Mouse (Mus musculus) MEL (cell line): ENCODE results near the gene Creb3l2. TPM values are rescaled to one million over a fixed set of nuclear protein-coding genes. Genes with fewer than 3 reads are reported as not detected.

Experiments used
- DNase-seq: peaks from one replicate; pipeline ENCODE4 v3.0.0; 2011; ENCODE audit warnings: low read depth, low spot score
- H3K27ac ChIP-seq: 2 replicates; pipeline ENCODE4 v1.5.1; 2012; ENCODE audit warnings: low read depth, mild to moderate bottlenecking, control low read depth, low read length, moderate library complexity; ENCODE audit not compliant: control insufficient read depth
- H3K27me3 ChIP-seq, 2 experiments: fragments of 150-350 bp in 1 of 2; sonication (generic) in 1 of 2; 2 replicates each; pipeline ENCODE4 v1.6.1; 2012; ENCODE audit warnings: low read length in 2 of 2, mild to moderate bottlenecking in 2 of 2, improper control_type of control experiment in 1 of 2, moderate library complexity in 1 of 2; ENCODE audit not compliant: insufficient read depth in 2 of 2, control insufficient read depth in 1 of 2
- H3K36me3 ChIP-seq, 2 experiments: 2 replicates each; pipeline ENCODE4 v1.6.1; 2012 to 2014; ENCODE audit warnings: low read length in 2 of 2, improper control_type of control experiment in 1 of 2, inconsistent platforms in 1 of 2, mild to moderate bottlenecking in 1 of 2; ENCODE audit not compliant: insufficient read depth in 2 of 2, control insufficient read depth in 1 of 2
- H3K4me1 ChIP-seq, 2 experiments: fragments of 150-350 bp in 1 of 2; sonication (generic) in 1 of 2; 2 replicates each; pipeline ENCODE4 v1.6.1; 2012; ENCODE audit warnings: low read length in 2 of 2, improper control_type of control experiment in 1 of 2, mild to moderate bottlenecking in 1 of 2; ENCODE audit not compliant: insufficient read depth in 2 of 2, control insufficient read depth in 1 of 2
- H3K4me3 ChIP-seq, 2 experiments: fragments of 150-350 bp in 1 of 2; sonication (generic) in 1 of 2; 2 replicates each; pipeline ENCODE4 v1.5.1; 2012; ENCODE audit warnings: low read depth in 2 of 2, low read length in 2 of 2, mild to moderate bottlenecking in 2 of 2, moderate library complexity in 2 of 2, control low read depth in 1 of 2, improper control_type of control experiment in 1 of 2; ENCODE audit not compliant: control insufficient read depth in 1 of 2, insufficient read depth in 1 of 2
- H3K79me2 ChIP-seq: 2 replicates; pipeline ENCODE4 v1.6.1; 2012; ENCODE audit warnings: mild to moderate bottlenecking, low read length, moderate library complexity; ENCODE audit not compliant: control insufficient read depth, poor library complexity, insufficient read depth
- H3K9ac ChIP-seq: 2 replicates; pipeline ENCODE4 v1.6.1; 2012; ENCODE audit warnings: low read depth, mild to moderate bottlenecking, control low read depth, low read length, moderate library complexity; ENCODE audit not compliant: control insufficient read depth, poor library complexity, severe bottlenecking
- H3K9me3 ChIP-seq: fragments of 150-350 bp; sonication (generic); replicated peaks from 2 replicates; pipeline ENCODE4 v1.6.1; 2012; ENCODE audit warnings: mild to moderate bottlenecking, low read length, improper control_type of control experiment, moderate library complexity; ENCODE audit not compliant: insufficient read depth
- HCFC1 ChIP-seq: IDR thresholded peaks from 2 replicates; pipeline ENCODE4 v1.6.1; 2012; ENCODE audit warnings: low read depth, mild to moderate bottlenecking, inconsistent platforms, low read length, improper control_type of control experiment, moderate library complexity
- KAT2A ChIP-seq: conservative IDR thresholded peaks from 2 replicates; pipeline ENCODE4 v1.6.1; 2012; ENCODE audit warnings: low read depth, low read length, improper control_type of control experiment, inconsistent platforms
- MAX ChIP-seq: IDR thresholded peaks from 2 replicates; pipeline ENCODE4 v1.6.1; 2011; ENCODE audit warnings: low read length, improper control_type of control experiment
- MXI1 ChIP-seq: IDR thresholded peaks from 2 replicates; pipeline ENCODE4 v1.6.1; 2011; ENCODE audit warnings: mild to moderate bottlenecking, low read depth, low read length, improper control_type of control experiment
- POLR2AphosphoS5 ChIP-seq: IDR thresholded peaks from 2 replicates; pipeline ENCODE4 v1.6.1; 2012; ENCODE audit warnings: low read depth, borderline replicate concordance, mild to moderate bottlenecking, inconsistent platforms, low read length, moderate library complexity, mixed read lengths
- RCOR1 ChIP-seq: IDR thresholded peaks from 2 replicates; pipeline ENCODE4 v1.6.1; 2012; ENCODE audit warnings: low read depth, mild to moderate bottlenecking, inconsistent platforms, low read length, improper control_type of control experiment
- SIN3A ChIP-seq: IDR thresholded peaks from 2 replicates; pipeline ENCODE4 v1.6.1; 2012; ENCODE audit warnings: low read length, improper control_type of control experiment, inconsistent platforms
- SMC3 ChIP-seq: IDR thresholded peaks from 2 replicates; pipeline ENCODE4 v1.6.1; 2011; ENCODE audit warnings: low read depth, low read length, improper control_type of control experiment
- TAL1 ChIP-seq: IDR thresholded peaks from 2 replicates; pipeline ENCODE4 v1.6.1; 2012; ENCODE audit warnings: mild to moderate bottlenecking, inconsistent platforms, low read length, moderate library complexity, mixed read lengths
- UBTF ChIP-seq: IDR thresholded peaks from 2 replicates; pipeline ENCODE4 v1.6.1; 2012; ENCODE audit warnings: low read depth, mild to moderate bottlenecking, inconsistent platforms, low read length, improper control_type of control experiment, moderate library complexity, borderline replicate concordance; ENCODE audit not compliant: insufficient read depth
- ZKSCAN1 ChIP-seq: IDR thresholded peaks from 2 replicates; pipeline ENCODE4 v1.6.1; 2012; ENCODE audit warnings: low read depth, mild to moderate bottlenecking, inconsistent platforms, low read length, improper control_type of control experiment, moderate library complexity
- polyA plus RNA-seq, 2 experiments: library from polyadenylated mRNA; stranded (reverse) in 1 of 2; unstranded in 1 of 2; fragments of >175 nt in 1 of 2; fragments of >200 nt in 1 of 2; gene quantifications; 2 replicates each; pipeline versions ENCODE4 v1.2.1 to v1.2.4; 2012; ENCODE audit warnings: low replicate concordance in 2 of 2, low read depth in 1 of 2; ENCODE audit not compliant: insufficient read length in 2 of 2, insufficient read depth in 1 of 2, missing spikeins in 1 of 2
- total RNA-seq: library from RNA; depleted of rRNA; stranded (reverse); fragments of 300-350 nt; gene quantifications from 2 replicates; pipeline ENCODE4 v1.2.3, GENCODE M21; 2012

The Creb3l2 gene
- total and polyA plus RNA-seq, 3 experiments, result not detected

- Histone ChIP-seq H3K4me1 (no peaks in the 10 kb centered on the region), H3K4me3 (no peak overlapping the region), H3K27ac (no peak overlapping the region)
Measured at GRCm38 (mm10) chr6:37441251-37442011, 515 bp downstream of the Creb3l2 start.

GRCm38 (mm10) chr6:37440491-37441250 is 1.3 kb downstream of the Creb3l2 start:
- Histone ChIP-seq H3K79me2 (no peaks in the 10 kb centered on the region), H3K36me3 (no peaks in the 10 kb centered on the region), H3K9me3 (no peaks in the 10 kb centered on the region), H3K27ac (no peak overlapping the region), H3K4me3 (no peak overlapping the region), H3K4me1 (no peaks in the 10 kb centered on the region), H3K27me3 (no peaks in the 10 kb centered on the region), H3K9ac (no peak overlapping the region)
- TF ChIP-seq UBTF, result no peak
- no peak for TF ChIP-seq RCOR1
- TF ChIP-seq TAL1, result no peak
- no peak for TF ChIP-seq MAX
- TF ChIP-seq MXI1, result no peak
- TF ChIP-seq HCFC1, result no peak
- no peak for TF ChIP-seq SIN3A
- TF ChIP-seq POLR2AphosphoS5, result no peak
- TF ChIP-seq ZKSCAN1, result no peak
- no peak for DNase-seq

More at GRCm38 (mm10) chr6:37441251-37442011, 515 bp downstream of the Creb3l2 start:
- DNase-seq, result no peak
- H3K27me3 ChIP-seq, result no peaks in the 10 kb centered on the region
- H3K36me3 ChIP-seq, result no peaks in the 10 kb centered on the region
- no peaks in the 10 kb centered on the region for H3K9me3 ChIP-seq
- TF ChIP-seq RCOR1 (no peak), HCFC1 (no peak), KAT2A (no peak), SMC3 (no peak)
- H3K9ac ChIP-seq, result no peak overlapping the region
- no peaks in the 10 kb centered on the region for H3K79me2 ChIP-seq
